Mouse (Mus musculus) stomach, embryonic 14.5 days (tissue): Measurements from ENCODE around the gene Defb30. TPM values are rescaled to one million over a fixed set of nuclear protein-coding genes. Genes with fewer than 3 reads are reported as not detected.
A peak's percentile ranks its signal among the peaks of the same experiment; 100 is the strongest.

ENCODE experiments used
- ATAC-seq: fragments of 200-750 bp; cut with Nextera tagmentation; 2 replicates; pipeline ENCODE4 v1.8.0; 2017; ENCODE audit warnings: low read depth, moderate TSS enrichment; ENCODE audit not compliant: insufficient number of reproducible peaks, insufficient read depth, low FRiP score
- H3K27ac ChIP-seq: fragments of 300-500 bp; sonication (generic); 2 replicates; pipeline ENCODE4 v1.5.1; 2014; ENCODE audit warnings: mild to moderate bottlenecking, low read length, moderate library complexity, mixed read lengths
- H3K27me3 ChIP-seq: fragments of 300-500 bp; sonication (generic); 2 replicates; pipeline ENCODE4 v1.6.1; 2014; ENCODE audit warnings: low read length, control low read depth, mixed read lengths; ENCODE audit not compliant: control insufficient read depth, insufficient read depth
- H3K36me3 ChIP-seq: fragments of 300-500 bp; sonication (generic); 2 replicates; pipeline ENCODE4 v1.6.1; 2014; ENCODE audit warnings: mild to moderate bottlenecking, control low read depth, low read length, moderate library complexity, mixed read lengths; ENCODE audit not compliant: control insufficient read depth, insufficient read depth
- H3K4me1 ChIP-seq: fragments of 300-500 bp; sonication (generic); 2 replicates; pipeline ENCODE4 v1.6.1; 2014; ENCODE audit warnings: low read length, control low read depth, mixed read lengths; ENCODE audit not compliant: control insufficient read depth, insufficient read depth
- H3K4me2 ChIP-seq: fragments of 300-500 bp; sonication (generic); replicated peaks from 2 replicates; pipeline ENCODE4 v1.6.1; 2014; ENCODE audit warnings: low read depth, low read length, control low read depth
- H3K4me3 ChIP-seq: fragments of 300-500 bp; sonication (generic); 2 replicates; pipeline ENCODE4 v1.5.1; 2014; ENCODE audit warnings: low read depth, low read length, control low read depth
- H3K9ac ChIP-seq: fragments of 300-500 bp; sonication (generic); replicated peaks from 2 replicates; pipeline ENCODE4 v1.6.1; 2014; ENCODE audit warnings: low read depth, mild to moderate bottlenecking, control low read depth, low read length, moderate library complexity, mixed read lengths
- H3K9me3 ChIP-seq: fragments of 300-500 bp; sonication (generic); 2 replicates; pipeline ENCODE4 v1.6.1; 2016; ENCODE audit warnings: low read depth, low read length, control low read depth; ENCODE audit not compliant: control insufficient read depth
- WGBS: fragments of 180-500 bp; shearing (Covaris S2); extraction: QIAGEN DNeasy Blood & Tissue Kit; methylation state at CpG from one replicate; pipeline ENCODE4 v1.1.7; 2014; 5-methylcytosine and 5-hydroxymethylcytosine counted together
- polyA plus RNA-seq: library from polyadenylated mRNA; unstranded; fragments of >200 nt; fragmentation: Nextera tagmentation; extraction: Ambion mirVana; gene quantifications from 2 replicates; pipeline ENCODE4 v1.2.1, GENCODE M21; 2014

The Defb30 gene
- polyA plus RNA-seq, result not detected in 2 replicates

GRCm38 (mm10) chr14:63049910-63050370 lies at the start of gene Defb30:
Defb30 (minus strand) TSS chr14:63049960.
- Histone ChIP-seq H3K27me3 (no peaks in the 10 kb centered on the region), H3K36me3 (no peaks in the 10 kb centered on the region), H3K9ac (no peak within 1 kb of the TSS), H3K4me1 (no peaks in the 10 kb centered on the region), H3K27ac (no peak within 1 kb of the TSS), H3K4me2 (no peak within 1 kb of the TSS), H3K4me3 (no peak within 1 kb of the TSS), H3K9me3 (no peaks in the 10 kb centered on the region)
- WGBS, result 69% methylated on average over 11 of the region's 14 CpGs
- no peak for ATAC-seq

- Histone ChIP-seq H3K36me3 (no peaks in the 10 kb centered on the region), H3K27me3 (no peaks in the 10 kb centered on the region), H3K4me2 (no peak overlapping the region), H3K9ac (no peak overlapping the region), H3K4me3 (no peak overlapping the region), H3K27ac (no peak overlapping the region), H3K4me1 (no peaks in the 10 kb centered on the region), H3K9me3 (no peaks in the 10 kb centered on the region)
- peak; percentile 53; the same call in 1 of the 2 replicates for ATAC-seq
- WGBS, result 24% methylated on average over 15 of the region's 15 CpGs
Observed at GRCm38 (mm10) chr14:63067708-63068107, 17.9 kb upstream of the Defb30 start.

GRCm38 (mm10) chr14:63066630-63067310 lies 17.0 kb upstream of the Defb30 start:
- no peak overlapping the region for H3K9ac ChIP-seq

GRCm38 (mm10) chr14:63065391-63065790 lies 15.6 kb upstream of the Defb30 start:
- no peak overlapping the region for H3K27ac ChIP-seq
- no peaks in the 10 kb centered on the region for H3K9me3 ChIP-seq
- ATAC-seq, result no peak
- H3K4me1 ChIP-seq, result no peaks in the 10 kb centered on the region
- WGBS, result 79% methylated on average over 5 of the region's 5 CpGs
- no peak overlapping the region for H3K4me3 ChIP-seq
- no peaks in the 10 kb centered on the region for H3K36me3 ChIP-seq
- no peak overlapping the region for H3K9ac ChIP-seq
- H3K4me2 ChIP-seq, result no peak overlapping the region
- no peaks in the 10 kb centered on the region for H3K27me3 ChIP-seq

More at GRCm38 (mm10) chr14:63066630-63067310, 17.0 kb upstream of the Defb30 start:
- Histone ChIP-seq H3K36me3 (no peaks in the 10 kb centered on the region), H3K4me1 (no peaks in the 10 kb centered on the region), H3K27me3 (no peaks in the 10 kb centered on the region), H3K9me3 (no peaks in the 10 kb centered on the region), H3K27ac (no peak overlapping the region), H3K4me3 (no peak overlapping the region), H3K4me2 (no peak overlapping the region)
- ATAC-seq, result no peak
- WGBS, result 27% methylated on average over 16 of the region's 16 CpGs

- WGBS, result 55% methylated on average over 2 of the region's 2 CpGs
- ATAC-seq, result no peak; the same call in 1 of the 2 replicates
- Histone ChIP-seq H3K36me3 (no peaks in the 10 kb centered on the region), H3K27ac (no peak overlapping the region), H3K4me2 (no peak overlapping the region), H3K9me3 (no peaks in the 10 kb centered on the region), H3K4me3 (no peak overlapping the region), H3K9ac (no peak overlapping the region), H3K27me3 (no peaks in the 10 kb centered on the region), H3K4me1 (no peaks in the 10 kb centered on the region)
Observed at GRCm38 (mm10) chr14:63062184-63062583, 12.4 kb upstream of the Defb30 start.

- no peaks in the 10 kb centered on the region for H3K36me3 ChIP-seq
- H3K9me3 ChIP-seq, result no peaks in the 10 kb centered on the region
- ATAC-seq, result no peak
- H3K4me3 ChIP-seq, result no peak overlapping the region
- H3K9ac ChIP-seq, result no peak overlapping the region
- 71% methylated on average over 10 of the region's 10 CpGs for WGBS
- no peaks in the 10 kb centered on the region for H3K4me1 ChIP-seq
- no peak overlapping the region for H3K4me2 ChIP-seq
- no peaks in the 10 kb centered on the region for H3K27me3 ChIP-seq
- H3K27ac ChIP-seq, result no peak overlapping the region
Observed at GRCm38 (mm10) chr14:63060361-63060760, 10.6 kb upstream of the Defb30 start.

- peak; percentile 65; the same call in 1 of the 2 replicates for ATAC-seq
- H3K4me1 ChIP-seq, result no peaks in the 10 kb centered on the region
- H3K9me3 ChIP-seq, result no peaks in the 10 kb centered on the region
- H3K4me2 ChIP-seq, result no peak overlapping the region
- no peak overlapping the region for H3K9ac ChIP-seq
- no peak overlapping the region for H3K27ac ChIP-seq
- H3K36me3 ChIP-seq, result no peaks in the 10 kb centered on the region
- WGBS, result 28% methylated on average over 6 of the region's 6 CpGs
- H3K27me3 ChIP-seq, result no peaks in the 10 kb centered on the region
- no peak overlapping the region for H3K4me3 ChIP-seq
Observed at GRCm38 (mm10) chr14:63054729-63055128, 5.0 kb upstream of the Defb30 start.

- ATAC-seq, result no peak
- WGBS, result 33% methylated on average over 5 of the region's 5 CpGs
- no peaks in the 10 kb centered on the region for H3K9me3 ChIP-seq
- H3K27me3 ChIP-seq, result no peaks in the 10 kb centered on the region
- H3K9ac ChIP-seq, result no peak overlapping the region
- no peak overlapping the region for H3K4me3 ChIP-seq
- no peaks in the 10 kb centered on the region for H3K36me3 ChIP-seq
- no peaks in the 10 kb centered on the region for H3K4me1 ChIP-seq
- no peak overlapping the region for H3K4me2 ChIP-seq
- no peak overlapping the region for H3K27ac ChIP-seq
Observed at GRCm38 (mm10) chr14:63050769-63051168, 1.0 kb upstream of the Defb30 start.

GRCm38 (mm10) chr14:63046691-63047090 lies 3.1 kb downstream of the Defb30 start, which contains the start of gene Defb42:
Defb42 (plus strand) TSS chr14:63046991.
- no peaks in the 10 kb centered on the region for H3K36me3 ChIP-seq
- ATAC-seq, result no peak
- H3K27ac ChIP-seq, result no peak within 1 kb of the TSS
- no peaks in the 10 kb centered on the region for H3K9me3 ChIP-seq
- 74% methylated on average over 3 of the region's 3 CpGs for WGBS
- no peaks in the 10 kb centered on the region for H3K4me1 ChIP-seq
- no peaks in the 10 kb centered on the region for H3K27me3 ChIP-seq
- H3K9ac ChIP-seq, result no peak within 1 kb of the TSS
- H3K4me2 ChIP-seq, result no peak within 1 kb of the TSS
- no peak within 1 kb of the TSS for H3K4me3 ChIP-seq
